Mouse (Mus musculus) ES-Bruce4 (cell line): Measurements from ENCODE around the gene Dtnb. TPM values are rescaled to one million over a fixed set of nuclear protein-coding genes. Genes with fewer than 3 reads are reported as not detected.
"Not testable (repeated sequence)": the region's sequence is repeated elsewhere in the genome, so short reads cannot be mapped to it uniquely, and the experiment has no call there.

ENCODE experiments used
- H3K27ac ChIP-seq: 2 replicates; pipeline ENCODE4 v1.5.1; 2012; ENCODE audit warnings: low read length, inconsistent platforms; ENCODE audit not compliant: insufficient read depth
- H3K27me3 ChIP-seq: 2 replicates; pipeline ENCODE4 v1.6.1; 2012; ENCODE audit warnings: mild to moderate bottlenecking, low read length, inconsistent platforms; ENCODE audit not compliant: control insufficient read depth, poor library complexity, insufficient read depth, severe bottlenecking
- H3K36me3 ChIP-seq: 2 replicates; pipeline ENCODE4 v1.6.1; 2012; ENCODE audit warnings: inconsistent platforms, mild to moderate bottlenecking, low read length, moderate library complexity; ENCODE audit not compliant: control insufficient read depth, poor library complexity, insufficient read depth, severe bottlenecking
- H3K4me1 ChIP-seq: one replicate; pipeline ENCODE4 v1.8.1; 2011; ENCODE audit warnings: low read length; ENCODE audit not compliant: control insufficient read depth, insufficient read depth
- H3K4me3 ChIP-seq: 2 replicates; pipeline ENCODE4 v1.5.1; 2011; ENCODE audit warnings: low read depth, mild to moderate bottlenecking, low read length
- H3K9ac ChIP-seq: 2 replicates; pipeline ENCODE4 v1.6.1; 2012; ENCODE audit warnings: low read depth, mild to moderate bottlenecking, inconsistent platforms; ENCODE audit not compliant: poor library complexity, severe bottlenecking
- H3K9me3 ChIP-seq: replicated peaks from 2 replicates; pipeline ENCODE4 v1.6.1; 2012; ENCODE audit warnings: mild to moderate bottlenecking, low read length, inconsistent platforms; ENCODE audit not compliant: control insufficient read depth, poor library complexity, insufficient read depth, severe bottlenecking
- CTCF ChIP-seq: IDR thresholded peaks from one replicate; pipeline ENCODE4 v1.8.1; 2011; ENCODE audit warnings: low read depth, low read length
- EP300 ChIP-seq: IDR thresholded peaks from 2 replicates; pipeline ENCODE4 v1.6.1; 2011; ENCODE audit warnings: low read depth, low read length; ENCODE audit not compliant: insufficient read depth
- POLR2A ChIP-seq: IDR thresholded peaks from one replicate; pipeline ENCODE4 v1.8.1; 2011; ENCODE audit warnings: low read length; ENCODE audit not compliant: insufficient read depth
- polyA plus RNA-seq: library from polyadenylated mRNA; stranded (reverse); fragments of >200 nt; gene quantifications from 2 replicates; pipeline ENCODE4 v1.2.4, GENCODE M21; 2011; ENCODE audit warnings: low read depth; ENCODE audit not compliant: missing spikeins, insufficient read depth, insufficient read length

Dtnb gene
- polyA plus RNA-seq = 56.0 and 62.1 TPM in 2 replicates

DNA sequence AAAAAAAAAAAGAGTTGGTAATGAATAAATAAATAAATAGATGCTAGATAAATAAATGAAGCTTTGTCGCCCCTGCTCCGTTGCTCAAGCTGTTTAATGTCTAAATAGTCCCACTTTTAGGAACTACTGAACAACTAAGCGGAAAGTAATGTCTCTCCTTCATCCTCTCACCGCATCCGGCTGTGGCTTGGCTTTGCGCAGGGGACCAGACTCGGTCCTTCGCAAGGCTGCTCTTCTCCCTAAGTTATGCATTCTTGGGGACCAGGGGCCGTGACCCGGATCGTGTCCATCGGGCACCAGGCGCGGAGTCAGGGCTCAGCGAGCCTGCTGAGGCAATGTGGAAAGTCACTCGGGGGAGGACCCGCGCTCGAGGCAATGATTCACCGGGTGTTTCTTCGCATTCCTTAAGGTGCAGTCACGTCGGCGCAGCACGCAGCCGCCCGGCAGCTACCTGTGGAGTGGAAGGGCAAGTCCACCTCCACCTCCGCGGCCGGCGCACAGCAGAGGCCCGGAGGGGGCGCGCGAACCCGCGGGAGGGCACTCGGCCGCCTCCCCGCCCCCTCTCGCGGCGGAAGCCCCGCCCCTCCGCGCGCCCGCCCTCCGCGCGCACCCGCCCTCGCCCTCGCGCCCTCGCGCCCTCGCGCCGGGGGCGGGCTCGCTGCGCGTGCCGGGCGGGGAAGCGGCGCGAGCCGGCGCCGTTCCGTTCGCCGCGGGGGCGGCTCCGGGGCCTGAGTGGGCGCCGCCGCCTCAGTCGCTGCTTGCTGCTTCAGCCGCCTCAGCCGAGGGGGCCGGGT lies at the start of gene Dtnb:
Gene Dtnb (plus strand): TSS at position 595 of the 794 bp plus-strand sequence.
- H3K9me3 ChIP-seq = no peaks in the 10 kb centered on the region
- peaks cover 3% of the 10 kb centered on the region for H3K4me1 ChIP-seq
- peak within 1 kb of the TSS; percentile 96 for H3K4me3 ChIP-seq
- H3K36me3 ChIP-seq = no peaks in the 10 kb centered on the region
- TF ChIP-seq EP300 (no peak), POLR2A (peak; percentile 34)
- H3K27me3 ChIP-seq = no peaks in the 10 kb centered on the region
- 0 out of 2 replicates have a peak within 1 kb of the TSS, but pooled peaks have one; percentile 7 for H3K27ac ChIP-seq
- H3K9ac ChIP-seq = peak within 1 kb of the TSS; percentile 93

DNA sequence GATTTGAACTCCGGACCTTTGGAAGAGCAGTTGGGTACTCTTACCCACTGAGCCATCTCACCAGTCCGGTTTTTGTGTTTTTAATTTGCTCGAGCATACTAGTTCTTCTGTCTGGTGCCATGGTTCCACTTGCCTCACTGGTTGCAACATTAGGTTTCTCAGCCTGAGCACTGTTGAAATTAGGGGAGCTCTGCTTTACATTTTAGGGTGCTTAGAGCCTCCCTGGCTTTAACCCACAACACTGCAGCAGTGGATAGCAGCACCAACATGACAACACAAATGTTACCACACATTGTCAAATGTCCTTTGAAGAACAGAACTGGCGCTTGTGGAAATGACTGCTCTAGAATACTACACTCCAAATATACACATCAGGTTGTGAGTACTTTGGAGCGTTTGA lies 46.6 kb upstream of the Dtnb start:
- peaks cover 3% of the 10 kb centered on the region for H3K4me1 ChIP-seq
- no peak overlapping the region for H3K27ac ChIP-seq
- no peak overlapping the region for H3K9ac ChIP-seq
- no peak overlapping the region for H3K4me3 ChIP-seq
- H3K27me3 ChIP-seq = no peaks in the 10 kb centered on the region
- TF ChIP-seq EP300 = no peak
- no peak for TF ChIP-seq POLR2A
- no peak for TF ChIP-seq CTCF
- H3K36me3 ChIP-seq = no peaks in the 10 kb centered on the region
- H3K9me3 ChIP-seq = peaks cover 22% of the 10 kb centered on the region

DNA sequence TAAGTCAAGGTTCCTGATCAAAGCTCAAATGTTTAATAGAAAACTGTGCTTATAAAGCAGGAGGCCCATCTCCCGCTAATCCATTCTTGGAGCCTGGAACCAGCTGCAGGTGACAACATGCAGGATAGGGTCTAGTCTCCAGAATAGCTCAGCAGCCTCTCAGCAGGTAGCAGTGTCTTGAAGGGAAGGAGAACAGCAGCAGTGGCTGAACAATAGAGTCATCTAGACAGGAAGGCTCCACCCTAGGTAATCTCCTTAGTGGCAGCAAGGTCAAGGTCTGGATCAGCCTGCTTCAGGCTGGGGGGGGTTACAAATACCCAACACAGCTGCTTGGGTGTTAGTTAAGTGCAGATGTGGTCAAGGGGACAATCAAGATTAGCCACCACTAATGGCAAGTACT lies 36.7 kb upstream of the Dtnb start:
- H3K4me3 ChIP-seq, H3K27ac ChIP-seq, H3K4me1 ChIP-seq, H3K27me3 ChIP-seq, H3K9ac ChIP-seq, H3K36me3 ChIP-seq: not testable (repeated sequence)
- peak; percentile 69; the same call in 1 of the 2 replicates for TF ChIP-seq EP300
- H3K9me3 ChIP-seq = peaks cover 13% of the 10 kb centered on the region

DNA sequence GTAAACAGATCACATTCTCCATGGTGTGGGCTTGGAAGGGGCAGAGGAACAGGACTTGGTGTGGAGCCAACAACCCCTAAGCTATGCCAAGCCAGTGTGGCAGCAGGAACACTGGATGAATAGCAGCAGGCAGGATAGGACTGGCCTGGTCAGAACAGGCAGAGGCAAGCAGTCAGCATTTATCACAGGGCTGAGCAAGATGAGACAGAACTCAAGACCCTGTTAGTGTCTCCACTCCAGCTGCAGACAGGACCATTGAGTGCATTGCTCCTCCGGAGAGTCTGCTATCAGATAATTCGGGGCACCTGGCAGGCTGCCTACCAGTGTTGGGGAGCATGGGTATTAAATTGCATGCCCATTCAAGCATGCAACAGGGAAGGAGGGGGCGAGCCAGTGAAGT lies 34.6 kb upstream of the Dtnb start:
- Histone ChIP-seq H3K4me3 (no peak overlapping the region), H3K4me1 (peaks cover 3% of the 10 kb centered on the region), H3K36me3 (no peaks in the 10 kb centered on the region), H3K9ac (no peak overlapping the region), H3K9me3 (peaks cover 9% of the 10 kb centered on the region; the same call in 1 of the 2 replicates), H3K27ac (no peak overlapping the region), H3K27me3 (no peaks in the 10 kb centered on the region)
- TF ChIP-seq EP300 (no peak), CTCF (no peak), POLR2A (no peak)

DNA sequence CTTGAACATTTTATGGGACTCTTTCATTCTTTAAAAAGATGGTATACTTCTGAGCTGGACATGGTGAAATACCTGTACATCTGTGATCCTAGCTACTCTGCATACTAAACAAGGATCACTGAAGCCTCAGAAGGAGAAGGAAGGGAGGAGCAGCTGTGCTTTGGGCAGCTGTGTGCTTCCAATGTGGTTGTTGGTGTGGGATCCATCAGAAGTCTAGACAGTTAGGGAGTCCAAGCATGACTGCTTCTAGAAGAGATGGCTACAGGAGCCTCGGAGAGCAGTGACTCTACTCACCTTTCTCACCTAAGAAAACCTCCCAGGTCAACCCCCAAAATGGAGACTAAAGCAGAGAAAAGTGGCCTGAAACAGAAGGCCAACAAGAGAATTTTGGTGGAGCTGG lies 34.1 kb upstream of the Dtnb start:
- H3K4me3 ChIP-seq = no peak overlapping the region
- no peak for TF ChIP-seq CTCF
- TF ChIP-seq POLR2A = no peak
- TF ChIP-seq EP300 = no peak
- H3K27ac ChIP-seq = no peak overlapping the region
- peaks cover 4% of the 10 kb centered on the region for H3K4me1 ChIP-seq
- H3K9ac ChIP-seq = no peak overlapping the region
- peaks cover 9% of the 10 kb centered on the region; the same call in 1 of the 2 replicates for H3K9me3 ChIP-seq
- H3K27me3 ChIP-seq = no peaks in the 10 kb centered on the region
- no peaks in the 10 kb centered on the region for H3K36me3 ChIP-seq

DNA sequence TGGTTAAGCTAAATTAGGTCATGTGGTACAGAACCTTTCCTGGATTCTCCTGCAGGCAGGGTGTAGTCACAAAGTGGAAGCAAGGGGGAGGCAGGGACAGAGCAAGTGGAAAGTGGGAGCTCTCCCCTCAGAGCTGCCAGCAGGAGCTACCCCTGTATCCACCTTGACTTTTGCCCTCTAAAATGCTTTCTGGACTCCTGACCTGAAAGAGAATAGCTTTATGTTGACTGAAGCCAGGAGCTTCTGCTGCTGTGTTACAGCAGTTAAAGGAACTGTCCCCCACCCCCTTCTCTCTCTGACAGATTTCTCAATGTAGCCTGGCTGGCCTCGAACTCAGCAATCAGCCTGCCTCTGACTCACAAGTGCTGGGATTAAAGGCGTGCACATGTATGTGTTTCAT lies 32.6 kb upstream of the Dtnb start:
- peaks cover 4% of the 10 kb centered on the region; the same call in 1 of the 2 replicates for H3K9me3 ChIP-seq
- peak overlapping the region; percentile 8 for H3K27ac ChIP-seq
- no peak overlapping the region for H3K9ac ChIP-seq
- no peaks in the 10 kb centered on the region for H3K36me3 ChIP-seq
- H3K4me1 ChIP-seq = peaks cover 4% of the 10 kb centered on the region
- no peaks in the 10 kb centered on the region for H3K27me3 ChIP-seq
- TF ChIP-seq EP300 = no peak
- TF ChIP-seq CTCF = no peak
- no peak for TF ChIP-seq POLR2A
- no peak overlapping the region for H3K4me3 ChIP-seq
